Mouse (Mus musculus) heart, embryonic 14.5 days (tissue): ENCODE data around the gene Ppp4r1. TPM values are rescaled to one million over a fixed set of nuclear protein-coding genes. Genes with fewer than 3 reads are reported as not detected.

ENCODE experiments used
- ATAC-seq: fragments of 200-750 bp; cut with Nextera tagmentation; 2 replicates; pipeline ENCODE4 v1.8.0; 2017; ENCODE audit warnings: low read depth, moderate TSS enrichment; ENCODE audit not compliant: insufficient number of reproducible peaks, insufficient read depth, low FRiP score
- H3K27ac ChIP-seq, 2 experiments: fragments of 200-500 bp in 1 of 2; fragments of 300-500 bp in 1 of 2; sonication (generic) in 1 of 2; replicated peaks in 1 of 2; 2 replicates each; pipeline ENCODE4 v1.5.1; 2012 to 2014; ENCODE audit warnings: low read depth in 2 of 2, low read length in 2 of 2, control low read depth in 1 of 2, mild to moderate bottlenecking in 1 of 2, mixed read lengths in 1 of 2; ENCODE audit not compliant: control insufficient read depth in 1 of 2, insufficient read depth in 1 of 2
- H3K27me3 ChIP-seq: fragments of 300-500 bp; sonication (generic); 2 replicates; pipeline ENCODE4 v1.6.1; 2014; ENCODE audit warnings: mild to moderate bottlenecking, low read length, control low read depth; ENCODE audit not compliant: control insufficient read depth, insufficient read depth
- H3K36me3 ChIP-seq: fragments of 300-500 bp; sonication (generic); 2 replicates; pipeline ENCODE4 v1.6.1; 2014; ENCODE audit warnings: mild to moderate bottlenecking, control low read depth, low read length, mixed read lengths; ENCODE audit not compliant: control insufficient read depth, insufficient read depth
- H3K4me1 ChIP-seq, 2 experiments: fragments of 200-500 bp in 1 of 2; fragments of 300-500 bp in 1 of 2; sonication (generic) in 1 of 2; 2 replicates each; pipeline ENCODE4 v1.6.1; 2012 to 2014; ENCODE audit warnings: low read length in 2 of 2, control low read depth in 1 of 2, mixed read lengths in 1 of 2; ENCODE audit not compliant: control insufficient read depth in 2 of 2, insufficient read depth in 2 of 2
- H3K4me2 ChIP-seq: fragments of 300-500 bp; sonication (generic); 2 replicates; pipeline ENCODE4 v1.6.1; 2014; ENCODE audit warnings: mild to moderate bottlenecking, low read length
- H3K4me3 ChIP-seq, 2 experiments: fragments of 200-500 bp in 1 of 2; fragments of 300-500 bp in 1 of 2; sonication (generic) in 1 of 2; 2 replicates each; pipeline ENCODE4 v1.5.1; 2012 to 2014; ENCODE audit warnings: low read length in 2 of 2, mild to moderate bottlenecking in 2 of 2, control low read depth in 1 of 2, low read depth in 1 of 2, moderate library complexity in 1 of 2; ENCODE audit not compliant: control insufficient read depth in 1 of 2, insufficient read depth in 1 of 2
- H3K9ac ChIP-seq: fragments of 300-500 bp; sonication (generic); 2 replicates; pipeline ENCODE4 v1.6.1; 2014; ENCODE audit warnings: mild to moderate bottlenecking, low read length
- H3K9me3 ChIP-seq: fragments of 300-500 bp; sonication (generic); 2 replicates; pipeline ENCODE4 v1.6.1; 2016; ENCODE audit warnings: low read length, control low read depth; ENCODE audit not compliant: control insufficient read depth
- WGBS: fragments of 180-500 bp; shearing (Covaris S2); extraction: QIAGEN DNeasy Blood & Tissue Kit; methylation state at CpG from one replicate; pipeline ENCODE4 v1.1.7; 2014; 5-methylcytosine and 5-hydroxymethylcytosine counted together
- polyA plus RNA-seq: library from polyadenylated mRNA; unstranded; fragments of >200 nt; fragmentation: Nextera tagmentation; extraction: Ambion mirVana; gene quantifications from 2 replicates; pipeline ENCODE4 v1.2.1, GENCODE M21; 2014

Gene Ppp4r1
- polyA plus RNA-seq, 1 experiment from 2014 or later: 34.8 TPM

DNA sequence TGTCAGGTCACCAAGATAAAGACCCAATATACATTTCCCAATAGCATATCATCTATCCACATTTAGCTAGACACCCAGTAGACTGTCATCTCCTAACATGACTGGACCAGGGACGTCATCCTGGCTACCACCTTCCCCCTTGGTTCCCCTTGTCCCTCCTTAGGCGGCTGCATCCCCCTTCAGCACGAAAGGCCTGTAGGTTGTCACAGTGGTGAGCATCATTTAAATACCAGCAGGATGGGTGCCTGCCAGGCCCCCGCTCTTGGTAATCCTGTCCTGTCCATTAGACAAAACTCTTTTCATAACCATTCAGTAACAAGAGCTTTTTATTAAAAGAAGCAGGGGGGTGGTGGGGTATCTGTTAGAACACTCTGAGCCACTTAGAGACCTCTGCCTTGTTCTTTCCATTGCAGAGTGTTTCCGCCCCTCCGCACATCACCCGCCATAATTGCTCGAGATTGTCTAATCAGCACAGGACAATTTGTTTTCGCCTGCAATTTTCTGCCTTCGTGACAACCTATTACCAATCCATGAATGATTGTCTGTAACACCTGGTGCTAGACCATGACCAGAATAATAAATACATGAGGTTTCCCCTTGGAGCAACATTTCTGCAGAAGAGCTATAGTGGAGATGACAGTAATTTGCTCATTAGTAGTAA is 40.0 kb upstream of the Ppp4r1 start:
- no peak overlapping the region for H3K27ac ChIP-seq
- no peaks in the 10 kb centered on the region; a peak in 1 of 4 replicates for H3K4me1 ChIP-seq
- H3K36me3 ChIP-seq: no peaks in the 10 kb centered on the region
- no peaks in the 10 kb centered on the region for H3K27me3 ChIP-seq
- H3K9ac ChIP-seq: no peak overlapping the region
- 88% methylated on average over 10 of the region's 10 CpGs for WGBS
- ATAC-seq: no peak
- no peak overlapping the region for H3K4me3 ChIP-seq
- H3K9me3 ChIP-seq: no peaks in the 10 kb centered on the region
- H3K4me2 ChIP-seq: no peak overlapping the region

DNA sequence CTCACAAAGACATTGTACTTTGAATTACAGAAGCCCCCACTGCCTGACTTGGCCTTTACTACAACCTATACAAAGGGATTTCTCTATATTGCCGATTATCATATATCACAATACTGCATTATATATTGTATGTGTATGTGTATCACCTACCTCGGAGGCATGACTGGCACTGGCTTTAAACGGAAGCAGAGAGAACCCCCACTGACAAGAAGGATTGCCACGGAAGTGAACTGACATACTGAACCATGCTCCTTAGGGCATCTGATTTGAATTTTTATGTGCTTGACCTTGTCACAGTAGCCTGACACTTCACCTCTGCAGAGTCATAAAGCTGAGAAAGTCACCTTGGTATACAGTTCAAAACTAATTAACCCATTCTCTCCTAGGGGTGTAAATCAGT is 39.4 kb upstream of the Ppp4r1 start:
- Histone ChIP-seq H3K4me1 (no peaks in the 10 kb centered on the region), H3K36me3 (no peaks in the 10 kb centered on the region), H3K4me2 (no peak overlapping the region), H3K4me3 (no peak overlapping the region), H3K9me3 (no peaks in the 10 kb centered on the region), H3K27ac (no peak overlapping the region), H3K27me3 (no peaks in the 10 kb centered on the region), H3K9ac (no peak overlapping the region)
- 76% methylated on average over 4 of the region's 4 CpGs for WGBS
- no peak for ATAC-seq

DNA sequence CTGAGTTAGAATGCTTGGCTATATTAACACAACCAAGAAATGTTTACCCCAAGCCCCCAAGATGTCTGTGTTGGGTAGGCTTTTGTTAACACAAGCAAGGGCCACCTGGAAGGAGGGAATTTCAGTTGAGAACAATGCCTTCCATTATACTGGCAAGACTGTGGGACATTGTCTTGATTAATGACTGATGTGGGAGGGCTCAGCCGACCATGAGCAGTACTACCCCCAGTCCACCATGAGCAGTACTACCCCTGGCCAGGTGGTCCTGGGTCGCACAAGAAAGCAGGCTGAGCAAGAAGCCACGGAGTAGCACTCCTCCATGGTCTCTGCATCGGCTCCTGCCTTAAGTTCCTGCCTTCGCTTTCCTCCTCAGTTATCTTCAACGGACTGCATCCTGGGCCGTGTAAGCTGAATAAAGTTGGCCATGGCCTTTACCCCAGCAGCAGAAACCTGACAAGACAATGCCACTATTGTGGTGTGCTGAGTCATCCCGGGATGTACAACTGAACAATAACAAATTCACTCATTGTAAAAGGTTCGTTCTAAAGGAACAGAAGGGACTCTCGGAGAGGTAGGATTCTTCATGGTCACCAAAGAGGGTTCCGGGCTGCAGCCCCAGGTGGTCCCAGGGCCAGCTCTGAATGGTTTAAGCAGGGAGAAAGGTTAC is 38.6 kb upstream of the Ppp4r1 start:
- ATAC-seq: no peak

DNA sequence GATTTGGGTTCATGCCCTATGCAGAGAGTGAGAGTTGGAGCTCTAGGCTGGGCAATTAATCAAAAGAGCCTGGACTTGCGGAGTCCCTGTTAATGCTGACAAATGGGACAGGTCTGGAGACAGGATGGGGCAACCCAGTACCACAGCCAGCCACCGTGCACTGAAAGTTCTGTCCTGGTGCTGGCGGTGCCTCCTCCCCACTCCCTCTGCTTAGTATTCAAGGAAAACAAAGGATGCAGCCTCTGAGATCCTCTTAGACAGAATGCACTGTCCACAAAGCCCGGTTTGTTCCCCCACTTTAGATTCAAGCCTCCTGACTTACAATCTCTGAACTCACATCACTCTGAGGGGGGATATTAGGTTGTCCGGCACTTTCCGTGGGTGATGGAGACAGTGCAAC is 36.1 kb upstream of the Ppp4r1 start:
- no peaks in the 10 kb centered on the region for H3K27me3 ChIP-seq
- H3K9me3 ChIP-seq: peaks cover 3% of the 10 kb centered on the region; the same call in 1 of the 2 replicates
- no peak for ATAC-seq
- 82% methylated on average over 6 of the region's 6 CpGs for WGBS
- H3K4me3 ChIP-seq: no peak overlapping the region
- no peak overlapping the region for H3K27ac ChIP-seq
- H3K4me2 ChIP-seq: no peak overlapping the region
- H3K9ac ChIP-seq: no peak overlapping the region
- no peaks in the 10 kb centered on the region for H3K4me1 ChIP-seq
- no peaks in the 10 kb centered on the region for H3K36me3 ChIP-seq

More for the DNA sequence above, 38.6 kb upstream of the Ppp4r1 start:
- Histone ChIP-seq H3K9ac (no peak overlapping the region), H3K9me3 (no peaks in the 10 kb centered on the region), H3K27me3 (no peaks in the 10 kb centered on the region), H3K4me2 (no peak overlapping the region), H3K4me1 (no peaks in the 10 kb centered on the region), H3K4me3 (no peak overlapping the region), H3K36me3 (no peaks in the 10 kb centered on the region), H3K27ac (no peak overlapping the region)
- 81% methylated on average over 11 of the region's 11 CpGs for WGBS

DNA sequence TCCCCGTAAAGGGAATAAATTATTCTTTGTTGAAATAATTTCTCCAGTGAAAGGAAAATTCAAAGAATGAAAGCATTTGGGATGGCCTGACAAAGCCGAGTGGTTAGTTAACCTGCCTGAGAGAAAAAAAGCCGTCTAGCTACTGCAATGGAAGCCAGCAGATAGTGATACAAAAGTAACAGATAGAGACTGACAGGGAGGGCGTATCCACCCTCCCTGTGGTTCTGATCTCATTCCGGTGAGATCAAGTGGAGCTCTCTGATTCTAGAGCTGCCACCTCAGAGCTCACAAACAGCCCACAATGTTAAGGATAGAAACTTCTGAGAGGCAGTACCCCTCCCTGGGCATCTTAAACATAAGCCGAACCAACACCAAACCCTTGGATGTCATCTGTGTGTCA is 33.4 kb upstream of the Ppp4r1 start:
- WGBS: 70% methylated on average over 6 of the region's 6 CpGs
- H3K27ac ChIP-seq: no peak overlapping the region
- peaks cover 7% of the 10 kb centered on the region; the same call in 1 of the 2 replicates for H3K9me3 ChIP-seq
- ATAC-seq: no peak
- no peak overlapping the region for H3K4me2 ChIP-seq
- no peaks in the 10 kb centered on the region for H3K27me3 ChIP-seq
- no peak overlapping the region for H3K4me3 ChIP-seq
- H3K9ac ChIP-seq: no peak overlapping the region
- no peaks in the 10 kb centered on the region for H3K4me1 ChIP-seq
- no peaks in the 10 kb centered on the region for H3K36me3 ChIP-seq

DNA sequence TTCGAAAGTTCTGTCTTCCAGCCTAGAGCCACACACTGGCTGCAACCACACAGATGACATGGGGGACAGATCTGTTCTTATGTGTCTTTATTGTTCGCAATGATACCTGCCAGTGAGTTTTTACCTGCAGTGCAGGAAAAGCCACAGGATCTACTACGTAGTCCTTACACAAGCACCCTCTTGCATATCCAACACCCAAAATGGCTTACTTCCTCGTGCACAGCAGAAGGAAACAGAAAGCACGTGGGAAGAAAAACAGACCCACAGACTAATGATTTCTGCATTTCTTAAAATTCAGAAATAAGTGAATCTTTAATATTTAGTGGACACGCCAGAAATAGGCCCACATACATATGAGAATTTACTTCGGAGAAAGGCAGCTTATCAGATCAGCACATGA is 32.6 kb upstream of the Ppp4r1 start:
- H3K4me2 ChIP-seq: no peak overlapping the region
- H3K4me1 ChIP-seq: no peaks in the 10 kb centered on the region
- no peak overlapping the region for H3K9ac ChIP-seq
- peaks cover 7% of the 10 kb centered on the region; the same call in 1 of the 2 replicates for H3K9me3 ChIP-seq
- no peaks in the 10 kb centered on the region for H3K27me3 ChIP-seq
- WGBS: 91% methylated on average over 7 of the region's 7 CpGs
- no peaks in the 10 kb centered on the region for H3K36me3 ChIP-seq
- ATAC-seq: no peak
- H3K4me3 ChIP-seq: no peak overlapping the region
- no peak overlapping the region for H3K27ac ChIP-seq

DNA sequence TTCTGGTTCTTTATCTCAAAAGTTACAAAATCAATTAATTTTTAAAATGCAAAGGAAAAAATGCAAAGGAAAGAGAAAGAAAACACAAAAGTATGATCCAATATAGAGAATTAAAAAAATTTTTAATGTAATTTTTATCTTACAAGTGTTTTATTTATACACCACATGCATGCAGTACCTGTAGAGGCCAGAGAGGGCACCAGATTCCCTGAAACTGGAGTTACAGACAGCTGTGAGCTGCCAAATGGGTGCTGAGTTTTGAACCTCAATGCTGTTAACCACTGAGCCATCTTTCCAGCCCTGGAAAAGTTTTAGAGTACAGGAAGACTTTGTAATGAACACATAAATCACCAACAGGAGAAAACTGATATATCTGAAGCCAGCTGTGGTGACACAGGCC is 32.1 kb upstream of the Ppp4r1 start:
- H3K4me1 ChIP-seq: no peaks in the 10 kb centered on the region
- no peak overlapping the region for H3K27ac ChIP-seq
- H3K4me2 ChIP-seq: no peak overlapping the region
- H3K27me3 ChIP-seq: no peaks in the 10 kb centered on the region
- no peak for ATAC-seq
- H3K36me3 ChIP-seq: no peaks in the 10 kb centered on the region
- peaks cover 7% of the 10 kb centered on the region; the same call in 1 of the 2 replicates for H3K9me3 ChIP-seq
- H3K4me3 ChIP-seq: no peak overlapping the region
- no peak overlapping the region for H3K9ac ChIP-seq
